Mouse (Mus musculus) spleen, adult 2 months (tissue): ENCODE measurements around the gene Rhox7a.

Source experiments
- CTCF ChIP-seq: fragments of 200-500 bp; IDR thresholded peaks from 2 replicates; pipeline ENCODE4 v1.5.1; 2011; ENCODE audit warnings: mild to moderate bottlenecking, inconsistent platforms; ENCODE audit not compliant: insufficient read depth, insufficient read length, insufficient replicate concordance; ENCODE audit errors: extremely low read depth
- POLR2A ChIP-seq: fragments of 200-500 bp; IDR thresholded peaks from 2 replicates; pipeline ENCODE4 v1.6.1; 2011; ENCODE audit warnings: low read depth, low read length, inconsistent platforms

- TF ChIP-seq CTCF (no peak), POLR2A (no peak)
Observed at GRCm38 (mm10) chrX:37815665-37816064, 15.8 kb upstream of the Rhox7a start.
